Mouse (Mus musculus): ENCODE data around the gene Rora. TPM values are rescaled to one million over a fixed set of nuclear protein-coding genes. Genes with fewer than 3 reads are reported as not detected.

The Rora gene
- polyA plus RNA-seq, 2 experiments = 4.5 to 10.1 TPM

- H3K27me3 ChIP-seq (ENCODE audit: control insufficient read depth, insufficient read depth, low read length) = no peaks in the 10 kb centered on the region
- TF ChIP-seq POLR2A (IDR thresholded peaks at IDR 0.05; ENCODE audit: borderline replicate concordance, extremely low read depth, insufficient read depth, insufficient read length) = no peak
- H3K9me3 ChIP-seq (ENCODE audit: control insufficient read depth, low read length) = no peaks in the 10 kb centered on the region
- no peaks in the 10 kb centered on the region for H3K36me3 ChIP-seq (ENCODE audit: control insufficient read depth, insufficient read depth, low read length)
- H3K4me2 ChIP-seq (replicated peaks; ENCODE audit: low read depth, low read length, severe bottlenecking) = no peak overlapping the region
- H3K4me1 ChIP-seq (ENCODE audit: control insufficient read depth, insufficient read depth, low read length) = peaks cover 9% of the 10 kb centered on the region
- no peak overlapping the region for H3K4me3 ChIP-seq (replicated peaks; ENCODE audit: low read length)
- WGBS = 14% methylated on average over 3 of the region's 3 CpGs
- ATAC-seq (ENCODE audit: low FRiP score, low read depth) (no peak), DNase-seq (ENCODE audit: low spot score) (no peak)
- no peak overlapping the region for H3K27ac ChIP-seq (replicated peaks; ENCODE audit: low read depth, low read length)
- no peak overlapping the region for H3K9ac ChIP-seq (ENCODE audit: low read depth, low read length, severe bottlenecking)
Observed at GRCm38 (mm10) chr9:69224841-69225240, 571.3 kb downstream of the Rora start.

GRCm38 (mm10) chr9:69226424-69226823 is 572.8 kb downstream of the Rora start:
- WGBS = 49% methylated on average over 3 of the region's 3 CpGs
- H3K9ac ChIP-seq (ENCODE audit: low read depth, low read length, severe bottlenecking) = no peak overlapping the region
- no peak for TF ChIP-seq POLR2A (IDR thresholded peaks at IDR 0.05; ENCODE audit: borderline replicate concordance, extremely low read depth, insufficient read depth, insufficient read length)
- no peak overlapping the region for H3K27ac ChIP-seq (replicated peaks; ENCODE audit: low read depth, low read length)
- no peak overlapping the region for H3K4me2 ChIP-seq (replicated peaks; ENCODE audit: low read depth, low read length, severe bottlenecking)
- H3K4me1 ChIP-seq (ENCODE audit: control insufficient read depth, insufficient read depth, low read length) = peaks cover 9% of the 10 kb centered on the region
- H3K27me3 ChIP-seq (ENCODE audit: control insufficient read depth, insufficient read depth, low read length) = no peaks in the 10 kb centered on the region
- no peaks in the 10 kb centered on the region for H3K36me3 ChIP-seq (ENCODE audit: control insufficient read depth, insufficient read depth, low read length)
- DNase-seq (ENCODE audit: low spot score) (no peak), ATAC-seq (ENCODE audit: low FRiP score, low read depth) (no peak)
- no peaks in the 10 kb centered on the region for H3K9me3 ChIP-seq (ENCODE audit: control insufficient read depth, low read length)
- no peak overlapping the region for H3K4me3 ChIP-seq (replicated peaks; ENCODE audit: low read length)

- Histone ChIP-seq H3K27ac (replicated peaks; ENCODE audit: low read depth, low read length) (no peak overlapping the region), H3K4me2 (replicated peaks; ENCODE audit: low read depth, low read length, severe bottlenecking) (no peak overlapping the region), H3K9me3 (ENCODE audit: control insufficient read depth, low read length) (peaks cover 3% of the 10 kb centered on the region; the same call in 1 of the 2 replicates), H3K4me3 (replicated peaks; ENCODE audit: low read length) (no peak overlapping the region), H3K4me1 (ENCODE audit: control insufficient read depth, insufficient read depth, low read length) (peaks cover 9% of the 10 kb centered on the region), H3K36me3 (ENCODE audit: control insufficient read depth, insufficient read depth, low read length) (no peaks in the 10 kb centered on the region), H3K9ac (ENCODE audit: low read depth, low read length, severe bottlenecking) (no peak overlapping the region), H3K27me3 (ENCODE audit: control insufficient read depth, insufficient read depth, low read length) (no peaks in the 10 kb centered on the region)
- ATAC-seq (ENCODE audit: low FRiP score, low read depth) (no peak), DNase-seq (ENCODE audit: low spot score) (no peak)
- no peak for TF ChIP-seq POLR2A (IDR thresholded peaks at IDR 0.05; ENCODE audit: borderline replicate concordance, extremely low read depth, insufficient read depth, insufficient read length)
- 73% methylated on average over 6 of the region's 6 CpGs for WGBS
Observed at GRCm38 (mm10) chr9:69227806-69228205, 574.2 kb downstream of the Rora start.

GRCm38 (mm10) chr9:69229935-69230334 is 576.3 kb downstream of the Rora start:
- no peak for ATAC-seq (ENCODE audit: low FRiP score, low read depth)
- 82% methylated on average over 7 of the region's 7 CpGs for WGBS
- no peak for TF ChIP-seq POLR2A (IDR thresholded peaks at IDR 0.05; ENCODE audit: borderline replicate concordance, extremely low read depth, insufficient read depth, insufficient read length)

GRCm38 (mm10) chr9:69234526-69234925 is 580.9 kb downstream of the Rora start:
- WGBS = 29% methylated on average over 7 of the region's 7 CpGs
- Histone ChIP-seq H3K9me3 (ENCODE audit: control insufficient read depth, low read length) (peaks cover 3% of the 10 kb centered on the region; the same call in 1 of the 2 replicates), H3K36me3 (ENCODE audit: control insufficient read depth, insufficient read depth, low read length) (no peaks in the 10 kb centered on the region), H3K4me3 (replicated peaks; ENCODE audit: low read length) (no peak overlapping the region), H3K4me1 (ENCODE audit: control insufficient read depth, insufficient read depth, low read length) (0 out of 2 replicates have a peak, but pooled peaks cover 6% of the 10 kb centered on the region), H3K27ac (replicated peaks; ENCODE audit: low read depth, low read length) (no peak overlapping the region), H3K4me2 (replicated peaks; ENCODE audit: low read depth, low read length, severe bottlenecking) (no peak overlapping the region), H3K27me3 (ENCODE audit: control insufficient read depth, insufficient read depth, low read length) (no peaks in the 10 kb centered on the region), H3K9ac (ENCODE audit: low read depth, low read length, severe bottlenecking) (no peak overlapping the region)
- ATAC-seq (ENCODE audit: low FRiP score, low read depth) (no peak), DNase-seq (ENCODE audit: low spot score) (no peak)
- no peak for TF ChIP-seq POLR2A (IDR thresholded peaks at IDR 0.05; ENCODE audit: borderline replicate concordance, extremely low read depth, insufficient read depth, insufficient read length)

More at GRCm38 (mm10) chr9:69229935-69230334, 576.3 kb downstream of the Rora start:
- H3K4me3 ChIP-seq (replicated peaks; ENCODE audit: low read length) = no peak overlapping the region
- no peaks in the 10 kb centered on the region for H3K36me3 ChIP-seq (ENCODE audit: control insufficient read depth, insufficient read depth, low read length)
- H3K4me1 ChIP-seq (ENCODE audit: control insufficient read depth, insufficient read depth, low read length) = no peaks in the 10 kb centered on the region; the same call in 1 of the 2 replicates
- H3K27ac ChIP-seq (replicated peaks; ENCODE audit: low read depth, low read length) = no peak overlapping the region
- DNase-seq (ENCODE audit: low spot score) = no peak
- peaks cover 3% of the 10 kb centered on the region; the same call in 1 of the 2 replicates for H3K9me3 ChIP-seq (ENCODE audit: control insufficient read depth, low read length)
- H3K4me2 ChIP-seq (replicated peaks; ENCODE audit: low read depth, low read length, severe bottlenecking) = no peak overlapping the region
- H3K27me3 ChIP-seq (ENCODE audit: control insufficient read depth, insufficient read depth, low read length) = no peaks in the 10 kb centered on the region
- H3K9ac ChIP-seq (ENCODE audit: low read depth, low read length, severe bottlenecking) = no peak overlapping the region

GRCm38 (mm10) chr9:69237316-69237715 is 583.7 kb downstream of the Rora start:
- DNase-seq (ENCODE audit: low spot score) (no peak), ATAC-seq (ENCODE audit: low FRiP score, low read depth) (no peak)
- Histone ChIP-seq H3K27me3 (ENCODE audit: control insufficient read depth, insufficient read depth, low read length) (no peaks in the 10 kb centered on the region), H3K9ac (ENCODE audit: low read depth, low read length, severe bottlenecking) (no peak overlapping the region), H3K27ac (replicated peaks; ENCODE audit: low read depth, low read length) (no peak overlapping the region), H3K9me3 (ENCODE audit: control insufficient read depth, low read length) (no peaks in the 10 kb centered on the region), H3K36me3 (ENCODE audit: control insufficient read depth, insufficient read depth, low read length) (no peaks in the 10 kb centered on the region), H3K4me1 (ENCODE audit: control insufficient read depth, insufficient read depth, low read length) (peaks cover 9% of the 10 kb centered on the region; the same call in 1 of the 2 replicates), H3K4me3 (replicated peaks; ENCODE audit: low read length) (no peak overlapping the region), H3K4me2 (replicated peaks; ENCODE audit: low read depth, low read length, severe bottlenecking) (no peak overlapping the region)
- WGBS = 73% methylated on average over 10 of the region's 10 CpGs
- no peak for TF ChIP-seq POLR2A (IDR thresholded peaks at IDR 0.05; ENCODE audit: borderline replicate concordance, extremely low read depth, insufficient read depth, insufficient read length)
